Mouse (Mus musculus) myocyte (in vitro differentiated cells): Measurements from ENCODE around the gene Kctd19. TPM values are rescaled to one million over a fixed set of nuclear protein-coding genes. Genes with fewer than 3 reads are reported as not detected.

Source experiments
- H3K27me3 ChIP-seq: one replicate; pipeline ENCODE4 v1.6.1; 2011; ENCODE audit not compliant: control insufficient read depth, insufficient read depth, insufficient read length
- H3K36me3 ChIP-seq: one replicate; pipeline ENCODE4 v1.6.1; 2011; ENCODE audit not compliant: control insufficient read depth, insufficient read depth
- H3K4me2 ChIP-seq: one replicate; pipeline ENCODE4 v1.6.1; 2011; ENCODE audit warnings: low read depth, control low read depth
- H3K4me3 ChIP-seq: one replicate; pipeline ENCODE4 v1.5.1; 2011; ENCODE audit warnings: mild to moderate bottlenecking, control low read depth, moderate library complexity
- H3K79me2 ChIP-seq: one replicate; pipeline ENCODE4 v1.6.1; 2011; ENCODE audit not compliant: control insufficient read depth, insufficient read depth
- H3ac ChIP-seq: one replicate; pipeline ENCODE4 v1.6.1; 2011; ENCODE audit not compliant: control insufficient read depth, insufficient read length
- CEBPB ChIP-seq: IDR thresholded peaks from 2 replicates; pipeline ENCODE4 v1.6.1; 2011; ENCODE audit warnings: mild to moderate bottlenecking, moderate library complexity; ENCODE audit not compliant: poor library complexity, insufficient read depth, severe bottlenecking
- E2F4 ChIP-seq: IDR thresholded peaks from one replicate; pipeline ENCODE4 v1.6.1; 2011; ENCODE audit warnings: mild to moderate bottlenecking, control low read depth, moderate library complexity; ENCODE audit not compliant: insufficient read depth
- MAX ChIP-seq: IDR thresholded peaks from one replicate; pipeline ENCODE4 v1.6.1; 2011; ENCODE audit warnings: low read depth, mild to moderate bottlenecking, control low read depth
- MYOD1 ChIP-seq, 3 experiments: IDR thresholded peaks; one replicate each; pipeline ENCODE4 v1.6.1; 2011; ENCODE audit warnings: control low read depth in 2 of 3, low read depth in 2 of 3, mild to moderate bottlenecking in 2 of 3, moderate library complexity in 1 of 3; ENCODE audit not compliant: insufficient read length in 2 of 3, control insufficient read depth in 1 of 3
- MYOG ChIP-seq, 3 experiments: IDR thresholded peaks; one replicate each; pipeline ENCODE4 v1.6.1; 2011; ENCODE audit warnings: control low read depth in 2 of 3, low read depth in 2 of 3, mild to moderate bottlenecking in 2 of 3; ENCODE audit not compliant: insufficient read length in 2 of 3, control insufficient read depth in 1 of 3, insufficient read depth in 1 of 3
- POLR2A ChIP-seq: IDR thresholded peaks from one replicate; pipeline ENCODE4 v1.6.1; 2011; ENCODE audit warnings: low read depth, mild to moderate bottlenecking, control low read depth, moderate library complexity; ENCODE audit not compliant: insufficient read length
- POLR2AphosphoS2 ChIP-seq: IDR thresholded peaks from one replicate; pipeline ENCODE4 v1.6.1; 2011; ENCODE audit warnings: low read depth, control low read depth; ENCODE audit not compliant: insufficient read length
- REST ChIP-seq: IDR thresholded peaks from one replicate; pipeline ENCODE4 v1.6.1; 2011; ENCODE audit warnings: mild to moderate bottlenecking, control low read depth, moderate library complexity; ENCODE audit not compliant: insufficient read depth, insufficient read length
- SRF ChIP-seq: IDR thresholded peaks from one replicate; pipeline ENCODE4 v1.6.1; 2011; ENCODE audit warnings: low read depth; ENCODE audit not compliant: control insufficient read depth, insufficient read length
- TCF12 ChIP-seq: IDR thresholded peaks from one replicate; pipeline ENCODE4 v1.6.1; 2011; ENCODE audit warnings: mild to moderate bottlenecking, control low read depth; ENCODE audit not compliant: poor library complexity, insufficient read depth, severe bottlenecking
- TCF3 ChIP-seq: IDR thresholded peaks from one replicate; pipeline ENCODE4 v1.6.1; 2011; ENCODE audit warnings: low read depth, control low read depth; ENCODE audit not compliant: insufficient read length
- USF1 ChIP-seq: IDR thresholded peaks from one replicate; pipeline ENCODE4 v1.6.1; 2011; ENCODE audit warnings: low read depth, mild to moderate bottlenecking, control low read depth, moderate library complexity
- polyA plus RNA-seq: library from polyadenylated mRNA; unstranded; fragments of >200 nt; fragmentation: generic; extraction: Trizol; gene quantifications from one replicate; pipeline ENCODE4 v1.2.1, GENCODE M21; 2012; ENCODE audit warnings: missing spikeins

Gene Kctd19
- polyA plus RNA-seq, 1 experiment = not detected

- Histone ChIP-seq H3K4me2 (no peak overlapping the region), H3K36me3 (no peaks in the 10 kb centered on the region), H3K27me3 (peaks cover 14% of the 10 kb centered on the region), H3K4me3 (no peak overlapping the region), H3ac (no peak overlapping the region), H3K79me2 (no peaks in the 10 kb centered on the region)
- TF ChIP-seq POLR2AphosphoS2 = no peak
- no peak for TF ChIP-seq E2F4
- no peak for TF ChIP-seq CEBPB
- no peak for TF ChIP-seq POLR2A
- TF ChIP-seq MYOD1 (IDR thresholded peaks at IDR 0.05; ENCODE audit: control insufficient read depth in 1 of 3, insufficient read length in 2 of 3, low read depth in 2 of 3) = no peak
- no peak for TF ChIP-seq TCF12
- TF ChIP-seq USF1 = no peak
- no peak for TF ChIP-seq TCF3
- no peak for TF ChIP-seq SRF
- TF ChIP-seq REST = no peak
Measured at GRCm38 (mm10) chr8:105409947-105410346, 3.4 kb downstream of the Kctd19 start.

GRCm38 (mm10) chr8:105408331-105408730 lies 5.0 kb downstream of the Kctd19 start:
- H3K36me3 ChIP-seq = no peaks in the 10 kb centered on the region
- no peak overlapping the region for H3K4me3 ChIP-seq
- no peak overlapping the region for H3ac ChIP-seq
- TF ChIP-seq REST (no peak), MYOD1 (IDR thresholded peaks at IDR 0.05; ENCODE audit: control insufficient read depth in 1 of 3, insufficient read length in 2 of 3, low read depth in 2 of 3) (no peak), SRF (no peak), MYOG (IDR thresholded peaks at IDR 0.05; ENCODE audit: control insufficient read depth in 1 of 3, insufficient read depth in 1 of 3, insufficient read length in 2 of 3, low read depth in 2 of 3) (no peak), POLR2AphosphoS2 (no peak), TCF12 (no peak), CEBPB (no peak), USF1 (no peak), TCF3 (no peak), POLR2A (no peak), MAX (no peak)
- H3K4me2 ChIP-seq = peak overlapping the region; percentile 59
- no peaks in the 10 kb centered on the region for H3K27me3 ChIP-seq
- H3K79me2 ChIP-seq = no peaks in the 10 kb centered on the region

- TF ChIP-seq MYOG (IDR thresholded peaks at IDR 0.05; ENCODE audit: control insufficient read depth in 1 of 3, insufficient read depth in 1 of 3, insufficient read length in 2 of 3, low read depth in 2 of 3) (no peak), MAX (no peak), POLR2A (no peak), POLR2AphosphoS2 (no peak), MYOD1 (IDR thresholded peaks at IDR 0.05; ENCODE audit: control insufficient read depth in 1 of 3, insufficient read length in 2 of 3, low read depth in 2 of 3) (no peak), TCF12 (no peak), CEBPB (no peak), TCF3 (no peak), E2F4 (no peak), USF1 (no peak), SRF (no peak), REST (no peak)
- H3K79me2 ChIP-seq = no peaks in the 10 kb centered on the region
- no peak overlapping the region for H3K4me3 ChIP-seq
- H3ac ChIP-seq = no peak overlapping the region
- no peaks in the 10 kb centered on the region for H3K36me3 ChIP-seq
- no peaks in the 10 kb centered on the region for H3K27me3 ChIP-seq
- no peak overlapping the region for H3K4me2 ChIP-seq
Measured at GRCm38 (mm10) chr8:105406416-105406815, 6.9 kb downstream of the Kctd19 start.

- Histone ChIP-seq H3K4me3 (no peak overlapping the region), H3K27me3 (no peaks in the 10 kb centered on the region), H3ac (no peak overlapping the region), H3K36me3 (no peaks in the 10 kb centered on the region), H3K4me2 (no peak overlapping the region), H3K79me2 (no peaks in the 10 kb centered on the region)
- TF ChIP-seq POLR2AphosphoS2 = no peak
- TF ChIP-seq E2F4 = no peak
- no peak for TF ChIP-seq MAX
- no peak for TF ChIP-seq TCF12
- TF ChIP-seq SRF = no peak
- no peak for TF ChIP-seq POLR2A
- TF ChIP-seq TCF3 = no peak
- no peak for TF ChIP-seq REST
- no peak for TF ChIP-seq CEBPB
- no peak for TF ChIP-seq MYOG (IDR thresholded peaks at IDR 0.05; ENCODE audit: control insufficient read depth in 1 of 3, insufficient read depth in 1 of 3, insufficient read length in 2 of 3, low read depth in 2 of 3)
- no peak for TF ChIP-seq MYOD1 (IDR thresholded peaks at IDR 0.05; ENCODE audit: control insufficient read depth in 1 of 3, insufficient read length in 2 of 3, low read depth in 2 of 3)
- no peak for TF ChIP-seq USF1
Measured at GRCm38 (mm10) chr8:105404496-105404895, 8.8 kb downstream of the Kctd19 start.

GRCm38 (mm10) chr8:105403467-105403866 lies 9.8 kb downstream of the Kctd19 start:
- Histone ChIP-seq H3K27me3 (no peaks in the 10 kb centered on the region), H3K79me2 (no peaks in the 10 kb centered on the region), H3K4me3 (no peak overlapping the region), H3ac (no peak overlapping the region), H3K4me2 (no peak overlapping the region), H3K36me3 (no peaks in the 10 kb centered on the region)
- TF ChIP-seq CEBPB (no peak), MYOG (IDR thresholded peaks at IDR 0.05; ENCODE audit: control insufficient read depth in 1 of 3, insufficient read depth in 1 of 3, insufficient read length in 2 of 3, low read depth in 2 of 3) (no peak), MAX (no peak), E2F4 (no peak), USF1 (no peak), TCF3 (no peak), POLR2A (no peak)
